Mouse (Mus musculus): ENCODE results near the gene Lcor. TPM values are rescaled to one million over a fixed set of nuclear protein-coding genes. Genes with fewer than 3 reads are reported as not detected.

Lcor gene
- polyA plus RNA-seq, 1 experiment from 2014 or later = 7.2 TPM

GRCm38 (mm10) chr19:41568791-41569190, 86.4 kb downstream of the Lcor start:
- no peak for ATAC-seq (replicated peaks; ENCODE audit: extremely low read depth, insufficient read depth, low FRiP score)
- H3K27me3 ChIP-seq (ENCODE audit: control insufficient read depth, insufficient read depth, low read length) = no peaks in the 10 kb centered on the region
- H3K4me3 ChIP-seq (ENCODE audit: low read length) = no peak overlapping the region
- no peak overlapping the region for H3K9ac ChIP-seq (ENCODE audit: low read length)
- no peaks in the 10 kb centered on the region for H3K9me3 ChIP-seq (replicated peaks; ENCODE audit: control insufficient read depth, low read length)
- H3K27ac ChIP-seq (ENCODE audit: low read length) = no peak overlapping the region
- no peaks in the 10 kb centered on the region for H3K36me3 ChIP-seq (ENCODE audit: control insufficient read depth, insufficient read depth)
- H3K4me1 ChIP-seq (ENCODE audit: control insufficient read depth, insufficient read depth, low read length) = no peaks in the 10 kb centered on the region
- 71% methylated on average over 2 of the region's 2 CpGs for WGBS
- no peak overlapping the region for H3K4me2 ChIP-seq (ENCODE audit: low read depth, low read length)

DNA sequence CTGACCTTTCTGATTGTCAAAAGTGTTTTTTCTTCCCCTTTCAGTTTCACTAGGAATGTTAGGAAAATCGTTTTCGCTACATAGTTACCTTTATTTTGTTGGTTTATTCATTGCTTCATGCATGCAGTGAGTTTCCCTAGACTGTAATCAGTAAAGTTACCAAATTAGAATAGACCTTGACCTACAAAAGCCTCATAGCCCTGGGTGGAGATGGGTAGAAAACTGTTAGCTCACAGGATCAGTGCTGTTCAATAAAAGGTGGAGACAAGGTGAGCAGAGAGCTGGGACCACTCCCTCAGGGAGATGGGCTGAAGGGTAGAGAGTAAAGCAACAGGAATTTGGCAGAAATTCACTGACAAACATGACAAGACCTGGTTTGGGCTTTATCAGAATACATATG, 91.3 kb downstream of the Lcor start:
- H3K9me3 ChIP-seq (replicated peaks; ENCODE audit: control insufficient read depth, low read length) = no peaks in the 10 kb centered on the region
- no peaks in the 10 kb centered on the region for H3K36me3 ChIP-seq (ENCODE audit: control insufficient read depth, insufficient read depth)
- H3K27me3 ChIP-seq (ENCODE audit: control insufficient read depth, insufficient read depth, low read length) = no peaks in the 10 kb centered on the region
- no peak overlapping the region for H3K27ac ChIP-seq (ENCODE audit: low read length)
- ATAC-seq (replicated peaks; ENCODE audit: extremely low read depth, insufficient read depth, low FRiP score) = no peak
- H3K9ac ChIP-seq (ENCODE audit: low read length) = no peak overlapping the region
- no peaks in the 10 kb centered on the region for H3K4me1 ChIP-seq (ENCODE audit: control insufficient read depth, insufficient read depth, low read length)
- no peak overlapping the region for H3K4me2 ChIP-seq (ENCODE audit: low read depth, low read length)
- 99% methylated on average over 2 of the region's 2 CpGs for WGBS
- H3K4me3 ChIP-seq (ENCODE audit: low read length) = no peak overlapping the region

DNA sequence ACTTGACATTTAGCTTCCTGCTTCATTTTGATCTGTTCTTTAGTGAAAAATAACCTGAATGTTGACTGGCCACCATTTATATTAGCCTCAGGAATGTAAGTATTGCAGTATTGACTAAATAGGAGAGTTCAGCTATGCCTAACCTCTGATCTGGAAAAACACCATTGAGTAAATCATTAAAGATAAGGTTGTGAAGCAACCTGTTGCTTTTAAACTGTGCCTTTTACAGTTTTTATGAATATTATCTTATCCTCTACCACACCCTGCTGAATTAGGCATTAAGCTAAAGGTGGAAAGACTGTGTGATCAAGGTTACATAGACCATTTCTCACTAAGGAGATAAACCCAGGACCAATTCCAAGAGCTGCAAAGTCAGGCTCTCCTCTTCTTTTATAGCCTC, 95.1 kb downstream of the Lcor start:
- H3K4me1 ChIP-seq (ENCODE audit: control insufficient read depth, insufficient read depth, low read length) = no peaks in the 10 kb centered on the region
- ATAC-seq (replicated peaks; ENCODE audit: extremely low read depth, insufficient read depth, low FRiP score) = no peak
- H3K9ac ChIP-seq (ENCODE audit: low read length) = no peak overlapping the region
- no peaks in the 10 kb centered on the region for H3K9me3 ChIP-seq (replicated peaks; ENCODE audit: control insufficient read depth, low read length)
- no peaks in the 10 kb centered on the region for H3K27me3 ChIP-seq (ENCODE audit: control insufficient read depth, insufficient read depth, low read length)
- H3K27ac ChIP-seq (ENCODE audit: low read length) = no peak overlapping the region
- H3K4me2 ChIP-seq (ENCODE audit: low read depth, low read length) = no peak overlapping the region
- no peak overlapping the region for H3K4me3 ChIP-seq (ENCODE audit: low read length)
- H3K36me3 ChIP-seq (ENCODE audit: control insufficient read depth, insufficient read depth) = peaks cover 11% of the 10 kb centered on the region

- Histone ChIP-seq H3K36me3 (ENCODE audit: control insufficient read depth, insufficient read depth) (peaks cover 23% of the 10 kb centered on the region), H3K4me1 (ENCODE audit: control insufficient read depth, insufficient read depth, low read length) (no peaks in the 10 kb centered on the region), H3K27me3 (ENCODE audit: control insufficient read depth, insufficient read depth, low read length) (no peaks in the 10 kb centered on the region), H3K9me3 (replicated peaks; ENCODE audit: control insufficient read depth, low read length) (no peaks in the 10 kb centered on the region), H3K9ac (ENCODE audit: low read length) (no peak overlapping the region), H3K4me2 (ENCODE audit: low read depth, low read length) (no peak overlapping the region), H3K27ac (ENCODE audit: low read length) (no peak overlapping the region), H3K4me3 (ENCODE audit: low read length) (no peak overlapping the region)
- ATAC-seq (replicated peaks; ENCODE audit: extremely low read depth, insufficient read depth, low FRiP score) = no peak
- 75% methylated on average over 4 of the region's 4 CpGs for WGBS
Measured at GRCm38 (mm10) chr19:41579311-41579920, 97.0 kb downstream of the Lcor start.

GRCm38 (mm10) chr19:41581706-41582420, 99.4 kb downstream of the Lcor start, which contains the start of gene Gm340:
Gm340 (plus strand) TSS chr19:41582370.
- Histone ChIP-seq H3K36me3 (ENCODE audit: control insufficient read depth, insufficient read depth) (peaks cover 27% of the 10 kb centered on the region), H3K4me2 (ENCODE audit: low read depth, low read length) (no peak within 1 kb of the TSS), H3K27me3 (ENCODE audit: control insufficient read depth, insufficient read depth, low read length) (no peaks in the 10 kb centered on the region), H3K9me3 (replicated peaks; ENCODE audit: control insufficient read depth, low read length) (no peaks in the 10 kb centered on the region), H3K4me3 (ENCODE audit: low read length) (no peak within 1 kb of the TSS), H3K4me1 (ENCODE audit: control insufficient read depth, insufficient read depth, low read length) (no peaks in the 10 kb centered on the region), H3K27ac (ENCODE audit: low read length) (no peak within 1 kb of the TSS), H3K9ac (ENCODE audit: low read length) (no peak within 1 kb of the TSS)
- 94% methylated on average over 23 of the region's 23 CpGs for WGBS
- ATAC-seq (replicated peaks; ENCODE audit: extremely low read depth, insufficient read depth, low FRiP score) = no peak

GRCm38 (mm10) chr19:41582918-41583514, 100.6 kb downstream of the Lcor start:
- Histone ChIP-seq H3K27ac (ENCODE audit: low read length) (no peak overlapping the region), H3K9me3 (replicated peaks; ENCODE audit: control insufficient read depth, low read length) (no peaks in the 10 kb centered on the region), H3K9ac (ENCODE audit: low read length) (no peak overlapping the region), H3K4me1 (ENCODE audit: control insufficient read depth, insufficient read depth, low read length) (no peaks in the 10 kb centered on the region), H3K36me3 (ENCODE audit: control insufficient read depth, insufficient read depth) (peaks cover 27% of the 10 kb centered on the region), H3K27me3 (ENCODE audit: control insufficient read depth, insufficient read depth, low read length) (no peaks in the 10 kb centered on the region), H3K4me3 (ENCODE audit: low read length) (no peak overlapping the region), H3K4me2 (ENCODE audit: low read depth, low read length) (no peak overlapping the region)
- WGBS = 98% methylated on average over 5 of the region's 5 CpGs
- ATAC-seq (replicated peaks; ENCODE audit: extremely low read depth, insufficient read depth, low FRiP score) = no peak

GRCm38 (mm10) chr19:41586752-41587151, 104.3 kb downstream of the Lcor start:
- Histone ChIP-seq H3K9me3 (replicated peaks; ENCODE audit: control insufficient read depth, low read length) (no peaks in the 10 kb centered on the region), H3K4me2 (ENCODE audit: low read depth, low read length) (no peak overlapping the region), H3K4me3 (ENCODE audit: low read length) (no peak overlapping the region), H3K9ac (ENCODE audit: low read length) (no peak overlapping the region), H3K27ac (ENCODE audit: low read length) (no peak overlapping the region), H3K36me3 (ENCODE audit: control insufficient read depth, insufficient read depth) (peaks cover 23% of the 10 kb centered on the region), H3K27me3 (ENCODE audit: control insufficient read depth, insufficient read depth, low read length) (no peaks in the 10 kb centered on the region), H3K4me1 (ENCODE audit: control insufficient read depth, insufficient read depth, low read length) (no peaks in the 10 kb centered on the region)
- 91% methylated on average over 10 of the region's 10 CpGs for WGBS
- no peak for ATAC-seq (replicated peaks; ENCODE audit: extremely low read depth, insufficient read depth, low FRiP score)

- peaks cover 15% of the 10 kb centered on the region for H3K36me3 ChIP-seq (ENCODE audit: control insufficient read depth, insufficient read depth)
- ATAC-seq (replicated peaks; ENCODE audit: extremely low read depth, insufficient read depth, low FRiP score) = no peak
- H3K9me3 ChIP-seq (replicated peaks; ENCODE audit: control insufficient read depth, low read length) = no peaks in the 10 kb centered on the region
- H3K27me3 ChIP-seq (ENCODE audit: control insufficient read depth, insufficient read depth, low read length) = no peaks in the 10 kb centered on the region
- H3K9ac ChIP-seq (ENCODE audit: low read length) = no peak overlapping the region
- WGBS = 87% methylated on average over 20 of the region's 20 CpGs
- H3K27ac ChIP-seq (ENCODE audit: low read length) = no peak overlapping the region
- no peaks in the 10 kb centered on the region for H3K4me1 ChIP-seq (ENCODE audit: control insufficient read depth, insufficient read depth, low read length)
- no peak overlapping the region for H3K4me2 ChIP-seq (ENCODE audit: low read depth, low read length)
- no peak overlapping the region for H3K4me3 ChIP-seq (ENCODE audit: low read length)
Measured at GRCm38 (mm10) chr19:41587431-41588222, 105.2 kb downstream of the Lcor start.

Data from heart, embryonic 16.5 days (tissue).